Mouse (Mus musculus) heart, postnatal 14 days (tissue): ENCODE results near the gene Chmp6. TPM values are rescaled to one million over a fixed set of nuclear protein-coding genes. Genes with fewer than 3 reads are reported as not detected.
A peak's percentile ranks its signal among the peaks of the same experiment; 100 is the strongest.

Experiments used
- DNase-seq, 2 experiments: peaks; one replicate each; pipeline ENCODE4 v3.0.0; 2021 to 2022
- intact Hi-C: fragments of 180-260 bp; cut with DNase I; formaldehyde crosslinking; loops from one replicate; pipeline ENCODE4 v1.15.1; 2025
- total RNA-seq, 2 experiments: library from RNA; stranded (reverse); gene quantifications; 2 replicates each; pipeline ENCODE4 v1.2.3; 2021

Gene Chmp6
- total RNA-seq, 2 experiments from 2014 or later: 28.2 to 30.3 TPM

- no peak for DNase-seq
- intact Hi-C loops: no loop called here
Measured at GRCm38 (mm10) chr11:119907006-119907650, 6.1 kb upstream of the Chmp6 start.

GRCm38 (mm10) chr11:119907711-119908110 is 5.5 kb upstream of the Chmp6 start:
- no peak for DNase-seq
- intact Hi-C loops: no loop called here

- intact Hi-C loops: loop anchor here (1.0 kb wide), 1 partner anchor 82 kb away; no protein-coding TSS in a partner anchor
- peak; percentile 78 to 86 for DNase-seq
Measured at GRCm38 (mm10) chr11:119909436-119909835, 3.8 kb upstream of the Chmp6 start.

- no peak for DNase-seq
- intact Hi-C loops: no loop called here
Measured at GRCm38 (mm10) chr11:119912845-119913244, 396 bp upstream of the Chmp6 start.

- intact Hi-C loops: no loop called here
- DNase-seq: no peak
Measured at GRCm38 (mm10) chr11:119913935-119914314, 684 bp downstream of the Chmp6 start.

DNA sequence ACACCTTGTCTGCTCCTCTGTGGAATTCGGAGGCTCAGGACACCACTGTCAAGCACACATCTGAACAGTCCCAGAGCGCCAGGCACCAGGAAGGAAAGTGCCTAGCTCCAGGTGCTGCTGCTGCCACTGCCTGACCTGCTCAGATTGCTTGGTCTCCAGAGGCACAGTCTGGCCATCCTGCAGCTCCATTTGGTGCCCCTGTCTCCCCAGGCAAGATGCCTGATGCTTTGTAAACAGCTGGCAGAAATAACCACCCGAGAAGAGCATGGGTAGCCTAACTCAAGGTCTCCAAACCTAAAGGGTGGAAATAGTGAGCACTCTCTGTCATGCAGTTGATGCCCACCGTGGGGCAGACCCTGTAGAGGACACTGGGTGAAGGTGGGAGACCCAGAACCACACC is 1.1 kb downstream of the Chmp6 start:
- intact Hi-C loops: no loop called here
- no peak for DNase-seq

DNA sequence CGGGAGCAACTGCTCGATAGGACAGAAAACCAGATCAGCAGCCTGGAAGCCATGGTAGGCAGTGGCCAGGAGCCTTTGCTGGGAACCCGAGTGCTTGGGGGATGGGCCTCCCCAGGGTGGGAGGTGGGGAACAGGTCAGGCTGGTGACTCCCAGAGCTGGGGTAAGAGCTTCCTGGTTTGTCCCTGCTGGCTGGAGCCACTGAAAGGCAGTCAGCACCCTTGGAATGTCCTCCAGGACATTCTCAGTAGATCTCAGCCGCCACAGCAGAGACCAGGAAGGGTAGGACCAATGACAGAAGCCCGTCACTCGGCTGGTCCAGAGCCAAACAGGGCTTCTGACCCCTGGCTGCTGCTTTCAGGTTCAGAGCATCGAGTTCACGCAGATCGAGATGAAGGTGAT is 2.4 kb downstream of the Chmp6 start:
- intact Hi-C loops: no loop called here
- DNase-seq: no peak

GRCm38 (mm10) chr11:119916102-119916790 is 3.0 kb downstream of the Chmp6 start:
- intact Hi-C loops: no loop called here
- peak; percentile 71 to 80 for DNase-seq

DNA sequence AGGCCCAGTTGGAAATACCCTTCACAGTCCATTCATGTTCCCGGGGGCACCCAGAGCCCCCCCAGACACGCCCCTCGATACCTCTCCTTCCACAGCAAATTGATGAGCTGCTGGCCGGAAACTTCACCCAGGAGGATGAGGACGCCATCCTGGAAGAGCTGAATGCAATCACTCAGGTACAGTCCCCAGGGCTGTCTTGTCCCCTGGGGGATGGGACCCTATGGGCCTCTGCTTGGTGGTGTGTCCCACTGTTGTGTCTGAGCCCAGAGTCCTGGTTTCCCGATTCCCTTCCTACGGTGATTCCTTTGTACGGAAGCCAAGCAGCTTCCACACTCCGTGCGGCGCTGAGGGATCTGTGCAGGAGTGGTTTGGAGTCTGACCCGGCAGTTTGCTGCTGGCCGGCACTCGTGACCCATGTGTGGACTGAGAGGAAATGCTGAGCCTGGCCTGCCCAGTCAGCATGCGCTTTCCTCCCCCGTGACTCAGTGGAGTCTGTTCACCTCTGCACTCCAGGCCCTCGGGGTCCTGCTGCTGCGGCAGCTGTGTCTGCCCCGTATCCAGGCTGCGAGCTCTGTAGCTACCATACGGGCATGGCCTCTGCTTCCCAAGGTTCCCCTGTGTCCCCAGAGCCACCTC is 3.7 kb downstream of the Chmp6 start:
- no peak for DNase-seq
- intact Hi-C loops: no loop called here

- DNase-seq: no peak
- intact Hi-C loops: no loop called here
Measured at GRCm38 (mm10) chr11:119918521-119918920, 5.3 kb downstream of the Chmp6 start.

- DNase-seq: no peak
- intact Hi-C loops: no loop called here
Measured at GRCm38 (mm10) chr11:119919432-119919831, 6.2 kb downstream of the Chmp6 start.

DNA sequence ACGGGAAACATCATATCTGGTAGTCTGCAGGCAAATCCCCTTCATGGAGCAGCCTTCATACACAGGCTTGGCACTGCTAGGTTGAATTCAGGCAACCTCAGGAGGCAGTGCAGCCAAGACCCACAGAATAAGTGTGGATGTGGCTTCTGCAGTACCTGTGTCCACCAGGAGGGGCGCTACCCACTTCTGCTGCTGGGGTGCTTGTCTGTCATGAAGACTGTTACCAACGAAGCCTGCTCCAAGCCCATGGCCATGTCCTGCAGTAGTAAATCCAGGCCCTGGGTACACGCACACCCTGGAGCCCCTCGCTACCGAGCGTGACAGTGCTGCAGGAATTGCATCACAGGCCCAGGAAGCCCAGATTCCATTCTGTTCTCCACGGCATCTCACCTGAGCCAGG is 6.7 kb downstream of the Chmp6 start:
- DNase-seq: peak; percentile 68 to 82
- intact Hi-C loops: no loop called here

GRCm38 (mm10) chr11:119920668-119921067 is 7.4 kb downstream of the Chmp6 start:
- no peak for DNase-seq
- intact Hi-C loops: no loop called here

DNA sequence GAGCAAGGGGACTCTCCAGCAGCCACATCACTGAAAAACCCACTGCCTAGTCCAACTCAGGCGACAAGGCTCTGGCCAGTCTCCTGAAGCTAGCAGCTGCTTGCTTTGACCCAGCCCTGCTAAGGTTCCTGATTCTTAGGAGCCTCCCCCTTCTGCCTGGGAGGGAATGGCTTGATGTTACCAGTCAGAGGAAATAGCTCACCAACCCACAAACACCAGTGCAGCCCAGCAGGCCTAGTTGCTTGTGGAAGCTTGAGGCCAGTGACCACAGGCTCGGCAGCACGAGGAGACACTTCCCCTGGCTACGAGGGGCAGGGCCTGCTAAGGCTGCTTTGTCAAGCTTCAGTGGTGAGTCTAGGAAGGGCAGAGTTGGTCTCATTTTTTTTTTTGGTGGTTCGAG is 11.9 kb downstream of the Chmp6 start:
- DNase-seq: no peak
- intact Hi-C loops: no loop called here

DNA sequence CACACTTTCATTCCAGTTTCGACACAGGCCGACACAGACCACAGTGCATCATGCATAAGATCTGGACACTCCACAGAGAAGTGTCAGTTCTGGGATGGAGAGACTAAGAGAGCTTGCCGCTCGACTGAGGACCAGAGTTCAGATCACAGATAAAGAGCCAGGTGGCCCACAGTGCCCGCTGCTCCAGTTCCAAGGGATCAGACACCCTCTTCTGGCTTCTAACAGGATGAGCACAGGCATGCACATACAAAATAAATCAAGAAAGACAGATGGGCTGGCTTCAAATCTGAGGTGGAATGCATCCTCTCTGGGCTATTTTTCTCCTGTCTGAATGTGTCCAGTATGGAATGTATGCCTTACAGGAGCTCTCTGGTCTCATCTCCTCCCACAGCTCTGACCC is 13.5 kb downstream of the Chmp6 start:
- DNase-seq: no peak
- intact Hi-C loops: no loop called here

GRCm38 (mm10) chr11:119928023-119928681 is 14.9 kb downstream of the Chmp6 start:
- DNase-seq: peak; percentile 59 to 63
- intact Hi-C loops: no loop called here

GRCm38 (mm10) chr11:119929603-119930265 is 16.5 kb downstream of the Chmp6 start:
- intact Hi-C loops: no loop called here
- no peak for DNase-seq

DNA sequence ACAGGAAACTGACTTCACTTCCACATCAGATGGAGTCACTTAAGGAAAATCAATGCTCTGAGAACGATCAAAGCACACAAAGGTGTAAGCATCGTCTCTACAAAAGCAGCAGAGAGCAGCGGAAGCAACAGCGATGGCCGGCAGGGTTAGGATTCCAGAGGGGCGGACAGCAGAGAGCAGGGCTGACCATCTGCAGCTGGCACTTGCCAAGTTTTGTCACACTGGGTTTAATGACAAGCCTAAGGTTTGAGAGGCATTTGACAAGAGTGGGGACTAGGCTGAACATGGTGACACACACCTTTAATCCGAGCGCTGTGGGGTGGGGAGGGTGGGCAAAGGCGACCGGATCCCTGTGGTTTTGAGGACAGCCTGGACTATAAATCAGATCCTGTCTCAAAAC is 18.6 kb downstream of the Chmp6 start:
- intact Hi-C loops: no loop called here
- no peak for DNase-seq

- peak in 1 of 2 experiments; percentile 55 for DNase-seq
- intact Hi-C loops: no loop called here
Measured at GRCm38 (mm10) chr11:119933142-119933541, 19.9 kb downstream of the Chmp6 start.

GRCm38 (mm10) chr11:119933819-119934583 is 20.8 kb downstream of the Chmp6 start:
- intact Hi-C loops: no loop called here
- no peak for DNase-seq
